Mouse (Mus musculus) heart, postnatal 14 days (tissue): ENCODE results near the gene Bid. TPM values are rescaled to one million over a fixed set of nuclear protein-coding genes. Genes with fewer than 3 reads are reported as not detected.
"Not testable (repeated sequence)": the region's sequence is repeated elsewhere in the genome, so short reads cannot be mapped to it uniquely, and the experiment has no call there.

Source experiments
- DNase-seq, 2 experiments: peaks; one replicate each; pipeline ENCODE4 v3.0.0; 2021 to 2022
- intact Hi-C: fragments of 180-260 bp; cut with DNase I; formaldehyde crosslinking; loops from one replicate; pipeline ENCODE4 v1.15.1; 2025
- total RNA-seq, 2 experiments: library from RNA; stranded (reverse); gene quantifications; 2 replicates each; pipeline ENCODE4 v1.2.3; 2021

Bid gene
- total RNA-seq, 2 experiments from 2014 or later: 1.6 to 2.1 TPM

DNA sequence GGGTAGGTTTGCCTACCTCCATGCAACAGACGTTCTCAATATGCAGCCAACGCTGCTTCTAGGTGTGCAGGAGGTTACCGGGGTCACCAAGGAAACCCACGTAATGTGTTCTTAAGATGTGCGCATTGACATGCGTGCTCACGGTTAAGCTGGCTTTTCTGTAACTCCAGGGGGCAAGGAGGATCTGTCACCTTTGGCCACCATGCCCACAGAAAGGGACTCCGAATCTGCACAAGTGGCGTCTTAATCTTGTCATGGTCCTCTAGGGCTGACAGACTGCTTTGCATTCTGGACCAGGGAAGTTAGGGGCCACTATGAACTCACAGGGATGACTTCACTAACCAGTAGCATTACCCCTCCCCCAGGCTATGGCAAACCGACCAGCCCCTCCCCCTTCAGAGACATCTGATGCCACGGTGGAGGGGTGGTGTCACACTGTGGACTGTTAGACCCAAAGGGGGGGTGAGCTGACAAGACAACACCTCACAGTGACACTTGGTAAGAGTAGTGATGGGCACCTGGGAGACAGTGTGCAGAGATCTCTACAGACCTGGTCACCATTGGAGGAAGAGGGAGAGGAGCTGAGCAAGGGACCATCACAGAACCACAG, 21.5 kb upstream of the Bid start:
- intact Hi-C loops: no loop called here
- DNase-seq: no peak

DNA sequence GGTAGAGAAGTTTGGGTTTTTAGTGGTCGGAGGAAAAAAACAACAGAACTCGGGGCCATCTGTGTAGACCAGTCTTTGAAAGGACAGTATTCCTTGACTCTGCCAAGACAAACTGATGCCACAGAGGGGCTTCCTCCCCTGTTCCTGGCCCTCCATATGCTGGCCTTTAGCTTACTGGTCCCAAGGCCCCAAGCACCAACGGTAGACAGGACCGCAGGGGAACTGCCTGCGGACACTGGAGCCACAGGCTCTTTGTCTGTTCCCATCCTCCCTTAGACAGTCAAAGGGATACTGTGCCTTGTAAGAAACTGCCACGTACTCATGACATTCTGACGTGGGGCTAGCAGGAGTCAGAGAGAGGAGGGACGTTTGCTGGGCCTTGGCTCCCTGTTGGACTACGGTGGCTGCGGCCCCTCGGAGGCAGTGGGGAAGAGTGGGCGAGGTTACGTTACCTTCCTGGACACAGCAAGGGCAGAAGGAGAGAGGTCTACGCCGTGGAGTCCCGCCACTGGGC, 20.5 kb upstream of the Bid start:
- intact Hi-C loops: no loop called here
- DNase-seq: no peak

GRCm38 (mm10) chr6:120934176-120934575, 17.5 kb upstream of the Bid start:
- intact Hi-C loops: no loop called here
- no peak for DNase-seq

- DNase-seq: no peak
- intact Hi-C loops: no loop called here
Measured at GRCm38 (mm10) chr6:120933670-120934069, 17.0 kb upstream of the Bid start.

GRCm38 (mm10) chr6:120932597-120932996, 15.9 kb upstream of the Bid start:
- intact Hi-C loops: no loop called here
- peak in 1 of 2 experiments; percentile 32 for DNase-seq

- no peak for DNase-seq
- intact Hi-C loops: no loop called here
Measured at GRCm38 (mm10) chr6:120930450-120931306, 14.0 kb upstream of the Bid start.

DNA sequence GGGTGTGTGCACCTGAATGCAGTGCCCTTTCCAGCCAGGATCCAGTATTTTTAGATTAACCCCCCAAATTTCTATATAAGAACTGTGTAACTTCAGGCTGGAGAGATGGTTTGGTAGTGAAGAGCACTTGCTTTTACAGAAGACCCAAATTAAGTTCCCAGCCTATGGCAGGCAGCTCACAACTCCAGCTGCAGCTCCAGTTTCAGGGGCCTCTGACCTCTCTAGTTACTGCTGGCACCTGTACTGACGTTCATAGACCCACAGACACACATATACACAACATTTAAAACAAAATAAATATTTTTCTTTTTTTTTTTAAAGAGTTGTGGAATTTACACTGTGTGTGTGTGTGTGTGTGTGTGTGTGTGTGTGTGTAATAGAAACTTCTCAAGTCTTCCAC, 12.8 kb upstream of the Bid start:
- intact Hi-C loops: no loop called here
- DNase-seq: no peak

GRCm38 (mm10) chr6:120927765-120928164, 11.1 kb upstream of the Bid start:
- intact Hi-C loops: no loop called here

DNA sequence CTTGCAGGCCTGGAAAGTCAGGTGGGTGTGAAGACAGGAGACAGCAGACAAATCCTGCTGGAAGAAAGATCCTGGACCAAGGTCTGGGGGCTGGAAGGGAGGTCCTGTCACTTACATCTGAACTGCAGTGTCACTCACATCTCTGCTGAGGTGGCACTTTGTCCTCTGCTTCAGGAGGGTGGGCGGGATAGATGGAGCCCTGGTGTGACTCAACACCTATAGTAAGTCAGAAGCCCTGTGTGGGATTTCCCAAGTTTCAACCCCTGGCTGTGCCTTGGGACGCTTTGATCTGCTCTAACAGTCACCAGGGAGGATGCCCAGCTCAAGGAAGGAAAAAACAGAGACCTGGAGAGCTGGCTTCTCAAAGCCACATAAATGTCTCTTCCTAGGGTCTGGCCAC, 10.2 kb upstream of the Bid start:
- no peak for DNase-seq
- intact Hi-C loops: no loop called here

More at GRCm38 (mm10) chr6:120927765-120928164, 11.1 kb upstream of the Bid start:
- peak; percentile 37 to 42 for DNase-seq

DNA sequence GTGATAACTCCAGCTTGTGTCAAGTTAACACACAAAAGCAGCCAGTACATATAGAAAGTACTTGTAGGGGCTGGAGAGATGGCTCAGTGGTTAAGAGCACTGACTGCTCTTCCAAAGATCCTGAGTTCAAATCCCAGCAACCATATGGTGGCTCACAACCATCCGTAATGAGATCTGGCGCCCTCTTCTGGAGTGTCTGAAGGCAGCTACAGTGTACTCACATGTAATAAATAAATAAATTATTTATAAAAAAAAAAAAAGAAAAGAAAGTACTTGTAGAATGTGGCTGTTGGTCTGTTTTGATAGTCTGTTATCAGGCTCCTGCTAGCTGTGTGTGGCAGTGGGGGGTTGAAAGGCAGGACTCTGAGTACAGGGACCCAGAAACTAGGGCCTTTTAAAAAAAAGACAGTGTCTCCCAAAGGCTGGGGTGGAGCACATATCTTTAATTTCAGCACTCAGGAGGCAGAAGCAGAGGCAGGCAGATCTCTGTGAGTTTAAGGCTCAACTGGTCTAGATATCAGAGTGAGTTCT, 8.2 kb upstream of the Bid start:
- DNase-seq, intact Hi-C loops: not testable (repeated sequence)

DNA sequence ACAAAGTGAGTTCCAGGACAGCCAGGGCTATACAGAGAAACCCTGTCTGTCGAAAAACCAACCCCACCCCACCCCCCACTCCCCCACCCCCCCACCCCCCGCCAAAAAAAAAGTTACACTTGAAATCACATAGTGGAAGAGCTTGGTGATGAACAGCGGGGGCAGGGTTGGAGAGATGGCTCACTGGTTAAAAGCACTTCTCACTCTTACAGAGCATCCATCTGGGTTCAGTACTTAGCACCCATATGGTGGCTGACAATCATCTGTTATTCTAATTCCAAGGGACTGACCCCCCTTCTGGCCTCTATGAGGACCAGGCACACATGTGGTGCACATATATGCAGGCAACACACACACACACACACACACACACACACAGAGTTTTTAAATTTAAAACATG, 1.3 kb upstream of the Bid start:
- intact Hi-C loops: no loop called here
- DNase-seq: no peak

DNA sequence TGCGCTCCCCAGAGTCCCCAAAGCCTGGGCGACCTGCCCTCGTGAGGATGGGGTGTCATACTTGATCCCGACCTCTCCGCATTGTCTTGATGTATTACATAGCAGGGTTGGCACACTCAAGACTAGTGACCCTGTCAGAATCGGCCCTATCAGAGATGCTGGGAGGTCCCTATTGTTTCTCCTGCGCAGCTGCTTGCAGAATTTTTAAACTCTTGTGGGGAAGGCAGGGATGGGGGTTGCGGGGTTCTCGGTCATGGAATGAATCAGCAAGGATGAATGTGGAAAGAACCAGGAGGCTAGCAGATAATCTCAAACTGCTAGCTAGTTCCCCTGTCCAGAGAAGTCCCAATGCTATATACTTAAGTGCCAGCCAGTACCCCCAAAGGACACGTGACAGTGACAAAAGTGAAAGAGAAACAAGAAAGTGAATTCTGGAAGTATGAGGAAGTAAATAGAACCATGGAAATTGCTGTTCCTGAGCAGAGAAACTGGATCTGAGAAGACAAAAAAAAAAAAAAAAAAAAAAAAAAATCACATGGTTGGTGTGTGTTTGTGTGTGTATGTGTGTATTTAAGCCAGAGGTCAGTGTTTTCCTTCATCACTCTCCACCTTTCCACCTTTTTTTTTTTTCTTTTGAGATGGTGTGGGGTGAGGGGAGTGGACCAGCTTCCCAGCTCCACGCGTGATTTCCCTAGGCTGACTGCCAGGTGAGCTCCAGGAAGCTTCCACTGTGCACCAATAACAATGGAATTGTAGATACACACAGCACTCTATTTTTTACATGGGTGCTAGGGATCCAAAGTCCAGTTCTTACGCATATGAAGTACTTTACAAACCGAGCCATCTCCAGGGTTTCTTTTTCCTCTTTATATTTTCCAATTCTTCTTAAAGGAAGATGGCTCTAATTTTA, 574 bp upstream of the Bid start:
- intact Hi-C loops, DNase-seq: not testable (repeated sequence)

- no peak for DNase-seq
- intact Hi-C loops: no loop called here
Measured at GRCm38 (mm10) chr6:120915649-120915975, 1.0 kb downstream of the Bid start.

GRCm38 (mm10) chr6:120914911-120915648, 1.6 kb downstream of the Bid start:
- DNase-seq: no peak
- intact Hi-C loops: no loop called here

DNA sequence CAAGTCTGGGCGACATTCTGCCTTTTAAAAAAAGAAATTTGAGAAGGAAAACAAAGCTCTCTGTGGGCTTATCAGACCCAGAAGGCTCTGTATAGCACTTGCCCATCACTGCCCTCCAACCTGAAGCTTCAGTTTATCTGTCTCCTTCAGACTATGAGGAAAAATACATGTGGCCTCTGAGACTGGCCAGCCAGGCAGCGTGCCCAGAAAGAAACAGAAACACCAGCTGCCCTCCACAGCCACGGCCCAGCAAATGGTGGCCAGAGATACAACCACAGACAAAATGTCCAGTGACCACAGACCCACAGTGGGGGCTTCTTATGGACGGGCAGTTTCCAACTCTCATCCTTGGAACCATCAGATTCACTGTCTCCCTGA, 2.1 kb downstream of the Bid start:
- no peak for DNase-seq

DNA sequence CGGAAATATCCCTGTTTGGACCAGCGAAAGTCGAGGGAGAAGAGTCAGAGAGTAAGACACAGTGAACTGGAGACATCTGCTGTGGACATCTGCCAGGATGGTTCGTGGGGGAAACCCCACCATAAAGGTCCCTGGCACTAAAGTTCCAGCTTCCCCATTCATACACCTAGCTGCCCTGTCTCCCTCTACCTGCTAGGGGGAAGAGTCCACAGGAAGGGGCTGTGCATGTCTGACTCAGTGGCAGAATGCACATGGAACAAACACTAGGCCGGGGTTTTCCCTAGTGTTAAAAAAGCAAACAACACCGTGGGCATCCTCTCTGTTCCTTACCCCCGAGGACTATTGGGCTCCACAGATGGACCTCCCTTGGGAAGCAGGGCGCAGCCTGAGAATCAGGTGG, 2.9 kb downstream of the Bid start:
- DNase-seq: no peak

More for the DNA sequence above, 2.1 kb downstream of the Bid start:
- intact Hi-C loops: no loop called here

DNA sequence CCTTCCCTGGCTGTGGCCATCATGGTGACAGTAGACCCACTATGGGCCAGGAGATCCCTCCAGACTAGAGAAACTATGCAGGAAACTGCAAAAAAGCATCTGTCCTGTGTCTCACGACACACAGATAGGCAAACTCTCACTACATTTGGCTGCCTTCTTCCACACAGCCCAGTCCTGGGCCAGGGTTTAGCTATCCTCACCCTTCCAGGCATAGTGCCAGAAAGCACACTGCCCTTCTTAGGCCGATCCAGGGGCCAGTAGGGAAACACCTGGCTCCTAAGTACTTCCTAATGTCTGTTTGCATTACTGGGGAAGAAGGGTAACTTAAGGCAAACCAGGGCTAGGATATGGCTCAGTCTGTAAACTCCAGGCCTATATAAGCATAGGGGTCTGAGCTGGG, 3.7 kb downstream of the Bid start:
- DNase-seq: peak in 1 of 2 experiments; percentile 36
- intact Hi-C loops: no loop called here

More for the DNA sequence above, 2.9 kb downstream of the Bid start:
- intact Hi-C loops: no loop called here

DNA sequence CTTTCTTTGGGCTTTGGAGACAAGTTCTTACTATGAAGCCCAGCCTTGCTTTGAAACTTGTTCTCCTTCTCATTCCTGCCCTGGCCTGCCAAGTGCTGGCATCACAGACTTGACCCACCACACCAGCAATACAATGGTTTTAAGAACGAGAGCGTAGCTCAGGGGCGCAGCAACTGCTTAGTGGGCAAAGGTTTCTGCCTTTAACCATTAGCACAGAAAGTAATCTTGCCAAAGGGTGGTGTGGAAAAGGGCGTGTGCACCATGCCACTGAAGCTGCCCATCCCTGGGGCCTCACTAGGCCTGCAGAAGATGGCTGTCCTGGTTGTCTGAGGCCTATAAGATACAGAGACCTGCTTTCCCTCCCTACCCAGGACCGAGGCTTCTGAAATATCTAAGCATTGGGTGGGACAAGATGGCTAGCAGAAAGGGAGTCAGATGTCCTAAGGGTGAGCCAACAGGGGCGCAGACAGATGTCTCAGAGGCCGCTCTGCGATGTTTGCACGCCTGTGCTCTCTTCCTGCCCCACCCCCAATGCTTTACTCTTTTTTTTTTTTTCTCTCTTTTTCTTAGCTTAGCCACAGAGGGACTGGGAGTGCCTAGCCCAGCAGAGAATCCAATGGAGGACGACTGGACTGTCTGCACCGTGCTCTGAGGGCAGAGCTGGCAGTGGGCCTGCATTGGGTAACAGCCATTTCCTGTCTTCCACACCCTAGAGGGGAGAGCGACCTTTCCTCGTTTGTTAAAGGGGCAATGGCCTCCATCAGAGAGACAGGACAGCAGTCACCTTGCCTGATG, 5.2 kb downstream of the Bid start:
- intact Hi-C loops: no loop called here
- DNase-seq: peak; percentile 23 to 37

DNA sequence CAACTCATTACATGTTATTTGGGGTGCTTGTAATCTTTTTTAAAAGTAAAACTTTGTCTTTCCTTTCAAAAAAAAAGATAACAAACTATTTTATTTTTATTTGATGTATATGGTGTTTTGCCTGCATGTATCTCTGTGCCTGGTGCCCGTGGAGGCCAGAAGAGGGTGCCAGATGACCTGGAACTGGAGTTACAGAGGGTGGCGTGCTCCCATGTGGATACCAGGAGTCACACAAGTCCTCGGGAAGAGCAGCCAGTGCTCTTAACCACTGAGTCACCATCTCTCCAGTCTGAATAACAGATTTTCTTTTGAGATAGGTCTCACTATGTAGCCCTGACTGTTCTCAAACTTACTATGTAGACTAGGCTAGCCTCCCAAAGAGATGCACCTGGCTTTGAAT, 7.2 kb downstream of the Bid start:
- DNase-seq: no peak
- intact Hi-C loops: no loop called here
